Mouse (Mus musculus) midbrain, embryonic 11.5 days (tissue): ENCODE results near the gene Vsig10l. TPM values are rescaled to one million over a fixed set of nuclear protein-coding genes. Genes with fewer than 3 reads are reported as not detected.

Experiments
- ATAC-seq: fragments of 200-750 bp; cut with Nextera tagmentation; 2 replicates; pipeline ENCODE4 v1.8.0; 2017; ENCODE audit warnings: moderate TSS enrichment, moderate library complexity; ENCODE audit not compliant: low FRiP score
- DNase-seq: peaks from one replicate; pipeline ENCODE4 v3.0.0; 2015; ENCODE audit warnings: low spot score; ENCODE audit errors: missing footprints
- H3K27ac ChIP-seq: fragments of 300-500 bp; sonication (generic); 2 replicates; pipeline ENCODE4 v1.5.1; 2014; ENCODE audit warnings: low read depth, low read length
- H3K27me3 ChIP-seq: fragments of 300-500 bp; sonication (generic); 2 replicates; pipeline ENCODE4 v1.6.1; 2014; ENCODE audit warnings: mild to moderate bottlenecking, low read length, moderate library complexity, mixed read lengths; ENCODE audit not compliant: control insufficient read depth, insufficient read depth
- H3K36me3 ChIP-seq: fragments of 300-500 bp; sonication (generic); 2 replicates; pipeline ENCODE4 v1.6.1; 2014; ENCODE audit warnings: mild to moderate bottlenecking, low read length, moderate library complexity, mixed read lengths; ENCODE audit not compliant: control insufficient read depth, insufficient read depth
- H3K4me1 ChIP-seq: fragments of 300-500 bp; sonication (generic); 2 replicates; pipeline ENCODE4 v1.6.1; 2014; ENCODE audit warnings: low read length; ENCODE audit not compliant: control insufficient read depth, insufficient read depth
- H3K4me2 ChIP-seq: fragments of 300-500 bp; sonication (generic); 2 replicates; pipeline ENCODE4 v1.6.1; 2014; ENCODE audit warnings: mild to moderate bottlenecking, moderate library complexity
- H3K4me3 ChIP-seq: fragments of 300-500 bp; sonication (generic); 2 replicates; pipeline ENCODE4 v1.5.1; 2014; ENCODE audit warnings: low read depth, low read length
- H3K9ac ChIP-seq: fragments of 300-500 bp; sonication (generic); 2 replicates; pipeline ENCODE4 v1.6.1; 2014; ENCODE audit warnings: low read length
- H3K9me3 ChIP-seq: fragments of 300-500 bp; sonication (generic); 2 replicates; pipeline ENCODE4 v1.6.1; 2016; ENCODE audit warnings: low read length; ENCODE audit not compliant: control insufficient read depth
- WGBS: fragments of 180-500 bp; shearing (Covaris S2); extraction: QIAGEN DNeasy Blood & Tissue Kit; methylation state at CpG from one replicate; pipeline ENCODE4 v1.1.7; 2014; 5-methylcytosine and 5-hydroxymethylcytosine counted together
- polyA plus RNA-seq: library from polyadenylated mRNA; unstranded; fragments of >200 nt; fragmentation: Nextera tagmentation; extraction: Ambion mirVana; gene quantifications from 2 replicates; pipeline ENCODE4 v1.2.1, GENCODE M21; 2014

The Vsig10l gene
- polyA plus RNA-seq, 1 experiment from 2014 or later: 2.4 TPM

- Histone ChIP-seq H3K4me3 (no peak overlapping the region), H3K27ac (no peak overlapping the region), H3K36me3 (peaks cover 2% of the 10 kb centered on the region; the same call in 1 of the 2 replicates), H3K4me1 (peaks cover 5% of the 10 kb centered on the region), H3K4me2 (no peak overlapping the region), H3K9ac (no peak overlapping the region), H3K27me3 (no peaks in the 10 kb centered on the region), H3K9me3 (no peaks in the 10 kb centered on the region)
- ATAC-seq (no peak), DNase-seq (no peak)
- 95% methylated on average over 2 of the region's 3 CpGs for WGBS
Measured at GRCm38 (mm10) chr7:43448246-43448645, 14.7 kb upstream of the Vsig10l start.

DNA sequence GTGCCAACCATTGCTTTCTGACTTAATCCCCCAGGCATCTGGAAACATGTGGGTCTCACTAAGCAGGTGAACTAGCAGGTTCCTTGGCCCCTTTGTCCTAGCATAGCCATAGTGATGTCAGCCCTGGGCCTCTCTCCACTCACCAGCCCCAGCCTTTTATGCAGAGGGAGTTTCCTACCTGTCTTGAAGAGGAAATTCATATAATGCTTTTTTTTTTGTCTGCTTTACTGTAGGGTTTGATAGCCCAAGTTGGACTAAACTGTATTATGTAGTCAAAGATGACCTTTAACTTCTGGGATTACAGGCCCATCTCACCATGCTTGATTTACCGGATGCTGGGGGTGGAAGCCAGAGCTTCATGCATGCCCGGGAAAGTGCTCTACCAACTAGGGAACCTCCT, 13.1 kb upstream of the Vsig10l start:
- 98% methylated on average over 2 of the region's 2 CpGs for WGBS
- Histone ChIP-seq H3K27me3 (no peaks in the 10 kb centered on the region), H3K4me1 (peaks cover under 1% of the 10 kb centered on the region; the same call in 1 of the 2 replicates), H3K9me3 (no peaks in the 10 kb centered on the region), H3K9ac (no peak overlapping the region), H3K4me3 (no peak overlapping the region), H3K36me3 (peaks cover 2% of the 10 kb centered on the region; the same call in 1 of the 2 replicates), H3K27ac (no peak overlapping the region), H3K4me2 (no peak overlapping the region)
- DNase-seq: no peak
- no peak for ATAC-seq

- Histone ChIP-seq H3K4me1 (no peaks in the 10 kb centered on the region), H3K4me3 (no peak overlapping the region), H3K27me3 (no peaks in the 10 kb centered on the region), H3K27ac (no peak overlapping the region), H3K9me3 (no peaks in the 10 kb centered on the region), H3K9ac (no peak overlapping the region), H3K36me3 (peaks cover 2% of the 10 kb centered on the region; the same call in 1 of the 2 replicates), H3K4me2 (no peak overlapping the region)
- DNase-seq (no peak), ATAC-seq (no peak)
- 97% methylated on average over 11 of the region's 11 CpGs for WGBS
Measured at GRCm38 (mm10) chr7:43451726-43452125, 11.2 kb upstream of the Vsig10l start.

DNA sequence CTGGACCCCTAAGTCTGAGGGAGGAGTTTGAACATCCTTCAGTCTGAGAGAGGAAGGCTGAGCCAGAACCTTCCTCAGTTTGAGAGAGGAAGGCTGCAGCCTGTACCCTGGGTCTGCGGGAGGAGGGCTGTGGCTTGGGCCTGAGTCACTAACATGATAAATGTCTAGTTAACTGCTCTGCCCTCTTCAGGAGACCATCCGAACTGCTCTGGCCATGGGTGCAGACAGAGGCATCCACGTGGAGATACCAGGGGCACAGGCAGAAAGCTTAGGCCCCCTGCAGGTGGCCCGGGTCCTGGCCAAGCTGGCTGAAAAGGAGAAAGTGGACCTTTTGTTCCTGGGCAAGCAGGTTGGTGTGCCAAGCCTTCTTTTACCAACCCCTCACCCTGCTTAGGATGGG, 10.3 kb upstream of the Vsig10l start:
- no peaks in the 10 kb centered on the region for H3K27me3 ChIP-seq
- no peak overlapping the region for H3K4me3 ChIP-seq
- H3K36me3 ChIP-seq: peaks cover 2% of the 10 kb centered on the region; the same call in 1 of the 2 replicates
- no peak overlapping the region for H3K4me2 ChIP-seq
- ATAC-seq (peak; percentile 41; the same call in 1 of the 2 replicates), DNase-seq (no peak)
- no peaks in the 10 kb centered on the region for H3K9me3 ChIP-seq
- 33% methylated on average over 4 of the region's 4 CpGs for WGBS
- no peak overlapping the region for H3K9ac ChIP-seq
- no peaks in the 10 kb centered on the region for H3K4me1 ChIP-seq
- H3K27ac ChIP-seq: no peak overlapping the region

DNA sequence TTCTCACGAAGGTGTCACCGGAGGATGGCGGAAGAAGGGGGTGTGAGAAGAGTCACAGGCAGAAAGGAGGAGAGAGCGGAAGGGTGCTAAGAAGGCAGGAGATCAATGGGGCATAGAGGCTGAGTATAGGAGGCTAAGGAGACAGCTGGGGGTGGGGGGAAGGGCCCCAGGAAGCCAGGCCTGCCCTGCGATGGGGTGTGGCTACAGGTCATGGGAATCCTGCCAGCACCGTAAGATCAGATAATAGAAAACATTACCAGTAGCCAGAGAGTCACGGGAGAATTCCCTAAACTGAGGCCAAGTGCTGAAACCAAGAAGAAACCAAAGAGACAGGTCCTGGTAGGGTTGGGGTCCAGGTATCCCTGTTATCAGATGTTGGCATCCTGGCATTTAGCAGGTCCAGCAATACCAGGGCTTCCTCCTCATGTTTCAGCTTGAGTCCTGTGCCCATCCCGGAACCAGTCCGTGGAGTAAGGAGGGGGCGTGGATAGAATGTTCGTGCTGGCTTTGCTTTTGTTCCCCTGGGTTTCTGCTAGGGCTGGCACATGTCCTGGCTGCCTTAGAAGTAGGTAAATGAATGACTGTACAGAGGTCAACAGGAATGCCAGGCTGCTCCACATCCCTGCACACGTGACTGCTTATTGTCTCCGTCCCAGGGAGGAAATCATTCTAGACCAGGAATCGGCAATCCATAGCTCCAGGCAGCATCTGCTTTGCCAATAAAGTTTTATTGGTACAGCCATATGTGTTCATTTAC, 9.2 kb upstream of the Vsig10l start:
- no peak overlapping the region for H3K9ac ChIP-seq
- H3K36me3 ChIP-seq: peaks cover 2% of the 10 kb centered on the region; the same call in 1 of the 2 replicates

GRCm38 (mm10) chr7:43454371-43454770, 8.6 kb upstream of the Vsig10l start:
- peaks cover 2% of the 10 kb centered on the region; the same call in 1 of the 2 replicates for H3K36me3 ChIP-seq
- WGBS: 94% methylated on average over 6 of the region's 6 CpGs
- ATAC-seq: no peak

More for the DNA sequence above, 9.2 kb upstream of the Vsig10l start:
- Histone ChIP-seq H3K27me3 (no peaks in the 10 kb centered on the region), H3K27ac (no peak overlapping the region), H3K9me3 (no peaks in the 10 kb centered on the region), H3K4me2 (no peak overlapping the region), H3K4me3 (no peak overlapping the region), H3K4me1 (no peaks in the 10 kb centered on the region)
- no peak for DNase-seq
- WGBS: 93% methylated on average over 14 of the region's 14 CpGs
- no peak for ATAC-seq

DNA sequence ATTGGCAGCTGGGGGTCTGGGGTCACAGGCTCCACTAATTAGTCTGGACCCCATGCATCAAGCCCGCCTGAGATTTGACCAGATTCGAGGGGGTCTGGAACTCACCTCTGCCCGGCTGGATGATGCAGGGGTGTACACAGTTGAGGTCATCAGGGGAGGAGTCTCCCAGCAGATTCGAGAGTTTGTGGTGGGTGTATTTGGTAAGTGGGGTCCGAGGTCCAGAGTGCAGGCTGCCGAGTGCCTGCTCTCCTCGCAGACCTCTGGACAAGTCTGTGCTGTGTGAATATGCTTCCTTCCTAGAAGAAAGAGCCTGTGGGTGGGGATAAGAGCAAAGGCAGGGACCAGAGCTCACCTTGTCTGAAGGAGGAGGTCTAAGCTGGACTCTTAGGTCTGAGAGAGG, 1.0 kb downstream of the Vsig10l start:
- peaks cover 5% of the 10 kb centered on the region; the same call in 1 of the 2 replicates for H3K27me3 ChIP-seq
- WGBS: 80% methylated on average over 7 of the region's 7 CpGs
- H3K36me3 ChIP-seq: no peaks in the 10 kb centered on the region
- no peak overlapping the region for H3K27ac ChIP-seq
- H3K4me1 ChIP-seq: no peaks in the 10 kb centered on the region
- H3K4me2 ChIP-seq: no peak overlapping the region
- no peak for ATAC-seq
- H3K9me3 ChIP-seq: no peaks in the 10 kb centered on the region
- DNase-seq: no peak
- H3K4me3 ChIP-seq: no peak overlapping the region
- no peak overlapping the region for H3K9ac ChIP-seq

More at GRCm38 (mm10) chr7:43454371-43454770, 8.6 kb upstream of the Vsig10l start:
- H3K4me3 ChIP-seq: no peak overlapping the region
- no peaks in the 10 kb centered on the region for H3K27me3 ChIP-seq
- H3K9ac ChIP-seq: no peak overlapping the region
- no peak overlapping the region for H3K27ac ChIP-seq
- H3K4me2 ChIP-seq: no peak overlapping the region
- H3K9me3 ChIP-seq: no peaks in the 10 kb centered on the region
- DNase-seq: no peak
- no peaks in the 10 kb centered on the region for H3K4me1 ChIP-seq

GRCm38 (mm10) chr7:43464864-43465343, 2.0 kb downstream of the Vsig10l start:
- no peaks in the 10 kb centered on the region for H3K4me1 ChIP-seq
- H3K27me3 ChIP-seq: peaks cover 5% of the 10 kb centered on the region; the same call in 1 of the 2 replicates
- no peak overlapping the region for H3K27ac ChIP-seq
- ATAC-seq: peak; percentile 79
- peak; percentile 95 for DNase-seq
- H3K9ac ChIP-seq: peak overlapping the region; percentile 39; the same call in 1 of the 2 replicates
- H3K9me3 ChIP-seq: no peaks in the 10 kb centered on the region
- no peaks in the 10 kb centered on the region for H3K36me3 ChIP-seq
- peak overlapping the region; percentile 67 for H3K4me2 ChIP-seq
- WGBS: 12% methylated on average over 35 of the region's 35 CpGs
- peak overlapping the region; percentile 35 for H3K4me3 ChIP-seq
